Mouse (Mus musculus): ENCODE measurements at regions not wholly inside any gene's neighbourhood (a gene's known extent, or its start where the extent isn't known, plus 50 kb on each side); places are given as distances from the start of the nearest gene placed in this dataset.

GRCm38 (mm10) chr6:107788224-107788893 lies 258.8 kb downstream of the Lrrn1 start:
- TF ChIP-seq MAFK (IDR thresholded peaks at IDR 0.05; ENCODE audit: insufficient read depth, low read depth, low read length) (no peak), HCFC1 (IDR thresholded peaks at IDR 0.05; ENCODE audit: borderline replicate concordance, insufficient read depth, low read length) (no peak), ZNF384 (IDR thresholded peaks at IDR 0.05; ENCODE audit: low read depth, low read length) (no peak)
